Mouse (Mus musculus) stomach, embryonic 15.5 days (tissue): ENCODE results near the gene Nipsnap1. TPM values are rescaled to one million over a fixed set of nuclear protein-coding genes. Genes with fewer than 3 reads are reported as not detected.
A peak's percentile ranks its signal among the peaks of the same experiment; 100 is the strongest.

Experiments used
- ATAC-seq: fragments of 200-750 bp; cut with Nextera tagmentation; 2 replicates; pipeline ENCODE4 v1.8.0; 2017; ENCODE audit warnings: low read depth, moderate number of reproducible peaks, moderate TSS enrichment; ENCODE audit not compliant: insufficient read depth, low FRiP score
- H3K27ac ChIP-seq: fragments of 300-500 bp; sonication (generic); 2 replicates; pipeline ENCODE4 v1.5.1; 2015; ENCODE audit warnings: mild to moderate bottlenecking, inconsistent platforms
- H3K27me3 ChIP-seq: fragments of 300-500 bp; sonication (generic); replicated peaks from 2 replicates; pipeline ENCODE4 v1.6.1; 2015; ENCODE audit warnings: inconsistent platforms
- H3K36me3 ChIP-seq: fragments of 300-500 bp; sonication (generic); 2 replicates; pipeline ENCODE4 v1.6.1; 2015; ENCODE audit warnings: inconsistent platforms
- H3K4me1 ChIP-seq: fragments of 300-500 bp; sonication (generic); 2 replicates; pipeline ENCODE4 v1.6.1; 2015; ENCODE audit warnings: inconsistent platforms
- H3K4me2 ChIP-seq: fragments of 300-500 bp; sonication (generic); 2 replicates; pipeline ENCODE4 v1.6.1; 2015; ENCODE audit warnings: mild to moderate bottlenecking, inconsistent platforms
- H3K4me3 ChIP-seq: fragments of 300-500 bp; sonication (generic); replicated peaks from 2 replicates; pipeline ENCODE4 v1.5.1; 2015; ENCODE audit warnings: inconsistent platforms
- H3K9ac ChIP-seq: fragments of 300-500 bp; sonication (generic); 2 replicates; pipeline ENCODE4 v1.6.1; 2015; ENCODE audit warnings: inconsistent platforms
- H3K9me3 ChIP-seq: fragments of 300-500 bp; sonication (generic); 2 replicates; pipeline ENCODE4 v1.6.1; 2016; ENCODE audit warnings: inconsistent platforms
- WGBS: fragments of 180-500 bp; shearing (Covaris S2); methylation state at CpG from one replicate; pipeline ENCODE4 v1.1.7; 2015; 5-methylcytosine and 5-hydroxymethylcytosine counted together
- polyA plus RNA-seq: library from polyadenylated mRNA; unstranded; fragments of >200 nt; fragmentation: Nextera tagmentation; extraction: Ambion mirVana; gene quantifications from 2 replicates; pipeline ENCODE4 v1.2.1, GENCODE M21; 2015

Nipsnap1 gene
- polyA plus RNA-seq, 1 experiment from 2014 or later = 64.1 TPM

DNA sequence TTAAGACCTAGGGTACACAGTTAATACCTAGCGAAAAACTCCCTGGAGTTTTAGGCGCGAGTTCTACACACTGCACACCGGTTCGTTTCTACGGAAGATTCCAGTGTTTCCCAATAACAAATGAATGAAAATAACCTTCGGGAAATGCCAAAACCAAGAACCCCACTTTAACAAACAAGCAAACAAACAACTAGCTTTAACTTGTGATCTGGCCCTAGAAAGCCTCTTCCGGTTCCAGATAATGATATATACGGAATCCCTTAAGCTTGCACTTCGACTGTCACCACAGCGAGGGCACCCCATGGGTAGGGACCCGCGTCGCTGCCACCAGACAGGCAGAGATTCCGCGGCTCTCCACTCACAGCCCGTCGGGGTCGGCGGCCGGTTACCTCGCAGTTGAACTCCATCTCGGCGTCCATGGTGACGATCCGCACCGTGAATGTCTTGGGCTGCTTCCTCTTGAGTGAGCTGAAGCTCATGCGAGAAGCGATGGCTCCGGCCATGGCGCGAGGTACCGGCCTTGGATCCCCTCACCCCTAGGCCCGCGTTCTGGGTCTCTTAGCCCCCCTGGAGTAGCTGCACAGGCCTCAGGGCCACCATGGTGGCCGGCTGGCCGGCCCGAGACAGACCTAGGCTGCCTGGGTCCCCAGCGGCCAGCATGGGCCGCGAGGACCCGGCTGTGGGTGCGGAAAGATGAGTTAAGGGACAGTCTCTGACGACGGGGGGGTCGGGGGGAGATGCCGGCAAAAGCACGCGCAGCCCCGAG is 25.1 kb upstream of the Nipsnap1 start:
- no peaks in the 10 kb centered on the region for H3K36me3 ChIP-seq
- H3K4me1 ChIP-seq = peaks cover 4% of the 10 kb centered on the region
- H3K4me2 ChIP-seq = peak overlapping the region; percentile 58
- H3K9ac ChIP-seq = peak overlapping the region; percentile 96
- H3K27me3 ChIP-seq = no peaks in the 10 kb centered on the region
- under 1% methylated on average over 50 of the region's 50 CpGs for WGBS
- ATAC-seq = peak; percentile 3; the same call in 1 of the 2 replicates
- H3K4me3 ChIP-seq = peak overlapping the region; percentile 98
- no peaks in the 10 kb centered on the region for H3K9me3 ChIP-seq
- H3K27ac ChIP-seq = peak overlapping the region; percentile 80

DNA sequence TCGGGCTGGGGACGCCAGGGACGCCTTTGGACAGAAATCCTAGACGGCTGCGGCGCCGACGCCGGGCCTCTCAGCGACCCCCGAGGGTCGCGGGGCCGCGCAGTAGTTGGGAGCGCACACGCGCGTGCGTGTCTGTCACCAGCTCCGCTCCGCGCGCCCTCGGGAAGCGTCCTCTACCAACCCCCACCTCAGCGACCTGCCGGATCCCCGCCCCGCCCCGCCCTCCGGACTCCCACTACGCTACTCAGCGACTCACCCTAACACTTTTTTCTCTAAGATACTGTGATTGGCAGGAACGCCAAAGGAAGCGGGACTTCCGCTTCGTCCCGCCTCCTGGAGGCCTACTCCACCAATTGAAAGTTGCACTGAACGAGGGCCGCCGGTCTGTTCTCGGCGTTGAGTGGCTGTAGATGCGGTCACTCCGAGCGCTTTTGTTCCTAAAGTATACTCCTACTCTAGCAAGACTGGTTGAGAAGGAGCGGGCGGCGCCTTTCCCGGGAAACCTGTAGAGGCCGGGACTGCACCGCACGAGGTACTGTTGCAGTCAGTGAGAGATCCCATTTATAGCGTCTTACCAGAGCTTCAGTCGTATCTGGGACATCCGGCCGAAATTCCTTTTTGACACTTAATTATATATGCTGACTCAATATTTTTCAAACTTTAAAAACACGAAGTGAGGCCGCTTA is 24.4 kb upstream of the Nipsnap1 start, which contains the start of gene Nf2:
Gene Nf2, minus strand, starts transcription at position 279 of the 686 bp plus-strand sequence.
- H3K9me3 ChIP-seq = no peaks in the 10 kb centered on the region
- peak within 1 kb of the TSS; percentile 80 for H3K27ac ChIP-seq
- under 1% methylated on average over 60 of the region's 60 CpGs for WGBS
- H3K4me3 ChIP-seq = peak within 1 kb of the TSS; percentile 98
- H3K27me3 ChIP-seq = no peaks in the 10 kb centered on the region
- no peaks in the 10 kb centered on the region for H3K36me3 ChIP-seq
- peaks cover 4% of the 10 kb centered on the region for H3K4me1 ChIP-seq
- H3K9ac ChIP-seq = peak within 1 kb of the TSS; percentile 96
- ATAC-seq = peak; percentile 100
- H3K4me2 ChIP-seq = peak within 1 kb of the TSS; percentile 58

DNA sequence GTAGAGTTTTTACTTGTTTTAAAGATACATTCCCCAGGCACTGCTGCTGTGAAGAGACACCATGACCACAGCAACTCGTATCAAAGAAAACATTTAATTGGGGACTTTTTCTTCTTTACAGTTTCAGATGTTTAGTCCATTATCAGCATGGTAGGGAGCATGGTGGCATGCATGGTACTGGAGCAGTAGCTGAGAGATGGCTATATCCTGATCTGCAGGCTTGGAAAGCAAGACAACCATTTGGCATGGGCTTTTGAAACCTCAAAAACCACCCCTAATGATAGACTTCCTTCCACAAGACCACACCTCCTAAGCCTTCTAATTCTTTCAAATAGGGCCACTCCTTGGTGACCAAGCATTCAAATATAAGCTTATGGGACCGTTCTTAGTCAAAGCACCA is 23.3 kb upstream of the Nipsnap1 start:
- no peak overlapping the region for H3K9ac ChIP-seq
- H3K9me3 ChIP-seq = no peaks in the 10 kb centered on the region
- H3K4me1 ChIP-seq = peaks cover 4% of the 10 kb centered on the region
- H3K4me3 ChIP-seq = no peak overlapping the region
- no peaks in the 10 kb centered on the region for H3K27me3 ChIP-seq
- H3K36me3 ChIP-seq = no peaks in the 10 kb centered on the region
- H3K4me2 ChIP-seq = no peak overlapping the region
- WGBS = 91% methylated on average over 2 of the region's 2 CpGs
- no peak overlapping the region for H3K27ac ChIP-seq
- no peak for ATAC-seq

DNA sequence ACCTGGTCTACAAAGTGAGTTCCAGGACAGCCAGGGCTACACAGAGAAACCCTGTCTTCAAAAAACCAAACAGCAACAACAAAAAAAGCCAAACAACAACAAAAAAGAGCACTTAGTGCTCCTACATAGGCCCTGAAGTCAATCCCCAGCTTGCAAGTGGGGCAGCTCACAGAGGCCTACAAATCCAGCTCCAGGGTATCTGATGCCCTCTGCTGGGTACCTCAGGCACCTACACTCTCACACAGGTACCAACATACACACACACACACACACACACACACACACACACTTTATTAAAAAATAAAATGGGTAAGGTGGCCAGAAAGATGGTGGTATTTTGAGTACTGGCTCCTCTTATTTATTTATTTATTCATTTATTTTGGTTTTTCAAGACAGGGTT is 20.7 kb upstream of the Nipsnap1 start:
- Histone ChIP-seq H3K27me3 (no peaks in the 10 kb centered on the region), H3K4me3 (no peak overlapping the region), H3K9me3 (no peaks in the 10 kb centered on the region), H3K4me2 (no peak overlapping the region), H3K4me1 (no peaks in the 10 kb centered on the region), H3K27ac (no peak overlapping the region), H3K36me3 (no peaks in the 10 kb centered on the region), H3K9ac (no peak overlapping the region)
- no peak for ATAC-seq

DNA sequence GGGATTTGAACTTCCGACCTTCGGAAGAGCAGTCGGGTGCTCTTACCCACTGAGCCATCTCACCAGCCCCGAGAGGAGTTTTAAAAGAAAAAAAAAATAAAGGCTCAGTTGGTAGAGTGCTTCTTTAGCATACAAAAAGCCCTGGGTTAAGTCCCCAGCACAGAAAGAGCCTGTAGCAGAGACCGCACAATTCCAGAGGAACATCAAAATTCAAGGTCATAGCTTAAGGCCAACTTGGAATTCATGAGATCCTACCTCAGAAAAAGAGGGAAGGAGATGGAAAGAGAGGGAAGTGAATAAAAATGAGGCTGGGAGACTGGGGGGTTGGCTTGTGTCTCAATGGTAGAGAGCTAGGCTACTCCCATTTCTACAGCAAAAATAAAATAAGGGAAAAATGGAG is 19.6 kb upstream of the Nipsnap1 start:
- Histone ChIP-seq H3K4me1 (no peaks in the 10 kb centered on the region), H3K27ac (no peak overlapping the region), H3K4me2 (no peak overlapping the region), H3K36me3 (no peaks in the 10 kb centered on the region), H3K9ac (no peak overlapping the region), H3K4me3 (no peak overlapping the region), H3K27me3 (no peaks in the 10 kb centered on the region), H3K9me3 (no peaks in the 10 kb centered on the region)
- WGBS = 93% methylated on average over 5 of the region's 5 CpGs
- no peak for ATAC-seq

DNA sequence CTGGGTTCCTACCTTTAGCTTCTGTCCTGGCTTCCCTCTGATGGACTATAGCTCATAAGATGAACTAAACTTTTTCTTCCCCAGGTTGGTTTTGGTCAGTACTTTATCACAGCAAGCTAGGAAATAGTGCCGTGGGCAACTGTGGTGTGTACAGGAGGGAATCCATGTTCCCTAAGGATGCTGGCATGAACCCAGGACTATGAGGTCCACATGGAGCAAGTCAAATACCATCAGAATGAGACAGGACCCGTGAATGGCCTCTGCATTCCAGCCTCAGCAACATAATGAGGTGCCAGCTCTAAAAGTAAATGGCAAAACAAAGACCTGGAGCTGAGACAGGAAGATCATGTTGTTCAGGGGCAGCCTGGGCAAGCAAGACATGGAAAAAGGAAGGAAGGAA is 15.3 kb upstream of the Nipsnap1 start:
- no peak overlapping the region for H3K4me3 ChIP-seq
- no peaks in the 10 kb centered on the region for H3K27me3 ChIP-seq
- no peaks in the 10 kb centered on the region for H3K36me3 ChIP-seq
- no peak overlapping the region for H3K4me2 ChIP-seq
- no peak overlapping the region for H3K9ac ChIP-seq
- WGBS = 52% methylated on average over 2 of the region's 2 CpGs
- no peak for ATAC-seq
- no peak overlapping the region for H3K27ac ChIP-seq
- no peaks in the 10 kb centered on the region for H3K9me3 ChIP-seq
- H3K4me1 ChIP-seq = no peaks in the 10 kb centered on the region

DNA sequence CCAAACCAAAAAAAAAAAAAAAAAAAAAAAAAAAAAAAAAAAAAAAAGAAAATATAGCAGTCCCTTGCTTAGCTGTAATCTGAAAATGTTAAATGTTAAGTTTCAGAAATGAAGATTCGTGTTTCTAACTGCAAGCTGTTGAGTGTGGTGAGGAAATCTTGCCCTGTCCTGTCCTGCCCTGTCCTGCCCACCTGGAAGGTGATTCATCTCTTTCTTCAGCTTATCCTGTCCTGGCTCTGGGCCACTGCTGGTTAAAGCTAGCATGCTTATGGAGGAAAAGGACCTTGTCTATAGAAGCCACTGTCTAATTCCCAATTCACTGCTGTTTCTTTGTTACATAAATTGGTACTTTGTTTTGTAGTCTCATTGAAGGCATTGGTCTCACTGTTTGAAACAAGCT is 12.8 kb upstream of the Nipsnap1 start:
- Histone ChIP-seq H3K4me2 (no peak overlapping the region), H3K4me3 (no peak overlapping the region), H3K9ac (no peak overlapping the region), H3K4me1 (no peaks in the 10 kb centered on the region), H3K27me3 (no peaks in the 10 kb centered on the region), H3K36me3 (no peaks in the 10 kb centered on the region), H3K27ac (no peak overlapping the region), H3K9me3 (no peaks in the 10 kb centered on the region)
- no peak for ATAC-seq
- WGBS = 58% methylated on average over 1 of the region's 1 CpGs

DNA sequence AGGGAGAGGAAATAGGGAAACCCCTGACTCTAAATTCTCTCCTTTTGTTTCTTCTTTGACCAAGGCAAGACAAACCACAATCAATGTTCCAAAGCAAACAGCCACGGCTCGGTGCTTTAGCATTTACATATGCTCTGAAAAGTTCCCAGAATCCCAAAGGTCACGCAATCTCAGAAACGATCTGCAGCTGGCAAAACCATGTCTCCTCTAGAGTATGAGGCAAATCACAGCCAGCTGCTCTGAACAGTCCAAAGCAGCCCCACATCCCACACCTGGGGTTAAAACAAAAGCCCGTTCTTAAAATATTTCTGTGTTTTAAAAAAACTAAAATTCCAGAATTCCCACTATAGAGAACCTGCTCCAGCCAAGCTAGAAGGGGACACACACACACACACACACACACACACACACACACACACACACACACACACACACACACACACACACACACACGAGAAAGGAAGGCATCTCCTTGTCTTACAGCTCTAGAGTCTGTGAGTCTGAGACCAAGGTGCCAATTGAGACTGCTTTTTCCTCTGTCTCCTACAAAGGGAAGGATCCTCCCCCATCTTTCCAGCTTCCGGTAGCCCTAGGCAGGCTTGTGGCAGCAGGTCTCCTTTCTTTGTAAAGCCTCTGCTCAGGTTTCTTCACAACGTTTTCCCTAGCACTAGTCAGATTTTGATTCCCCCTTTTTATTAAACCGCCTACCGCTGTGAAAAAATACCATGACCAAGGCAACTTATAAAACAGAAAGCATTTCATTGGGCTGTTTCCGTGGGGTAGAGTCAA is 11.7 kb upstream of the Nipsnap1 start:
- Histone ChIP-seq H3K27me3 (no peaks in the 10 kb centered on the region), H3K4me3 (no peak overlapping the region), H3K36me3 (no peaks in the 10 kb centered on the region), H3K4me2 (no peak overlapping the region), H3K27ac (no peak overlapping the region), H3K9ac (no peak overlapping the region), H3K9me3 (no peaks in the 10 kb centered on the region), H3K4me1 (no peaks in the 10 kb centered on the region)
- WGBS = 46% methylated on average over 11 of the region's 11 CpGs
- ATAC-seq = no peak

DNA sequence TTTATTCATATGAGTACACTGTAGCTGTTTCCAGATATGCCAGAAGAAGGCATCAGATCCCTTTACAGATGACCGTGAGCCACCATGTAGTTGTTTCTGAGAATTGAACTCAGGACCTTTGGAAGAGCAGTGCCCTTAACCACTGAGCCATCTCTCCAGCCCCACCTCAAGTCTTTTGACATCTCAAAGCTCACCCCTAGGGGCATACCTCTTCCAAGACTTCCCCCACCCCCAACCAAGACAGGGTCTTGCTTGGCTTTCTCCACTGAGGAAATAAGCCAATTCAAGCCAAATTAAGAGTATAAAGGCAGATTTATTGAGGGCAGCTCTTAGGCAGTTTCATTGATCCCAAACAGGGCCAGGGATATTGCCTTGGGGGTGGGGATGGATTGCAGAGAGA is 11.0 kb upstream of the Nipsnap1 start:
- ATAC-seq = no peak
- H3K9ac ChIP-seq = no peak overlapping the region
- no peaks in the 10 kb centered on the region for H3K36me3 ChIP-seq
- no peak overlapping the region for H3K4me2 ChIP-seq
- no peaks in the 10 kb centered on the region for H3K4me1 ChIP-seq
- no peak overlapping the region for H3K4me3 ChIP-seq
- WGBS = 92% methylated on average over 1 of the region's 1 CpGs
- no peak overlapping the region for H3K27ac ChIP-seq
- H3K27me3 ChIP-seq = no peaks in the 10 kb centered on the region
- H3K9me3 ChIP-seq = no peaks in the 10 kb centered on the region

DNA sequence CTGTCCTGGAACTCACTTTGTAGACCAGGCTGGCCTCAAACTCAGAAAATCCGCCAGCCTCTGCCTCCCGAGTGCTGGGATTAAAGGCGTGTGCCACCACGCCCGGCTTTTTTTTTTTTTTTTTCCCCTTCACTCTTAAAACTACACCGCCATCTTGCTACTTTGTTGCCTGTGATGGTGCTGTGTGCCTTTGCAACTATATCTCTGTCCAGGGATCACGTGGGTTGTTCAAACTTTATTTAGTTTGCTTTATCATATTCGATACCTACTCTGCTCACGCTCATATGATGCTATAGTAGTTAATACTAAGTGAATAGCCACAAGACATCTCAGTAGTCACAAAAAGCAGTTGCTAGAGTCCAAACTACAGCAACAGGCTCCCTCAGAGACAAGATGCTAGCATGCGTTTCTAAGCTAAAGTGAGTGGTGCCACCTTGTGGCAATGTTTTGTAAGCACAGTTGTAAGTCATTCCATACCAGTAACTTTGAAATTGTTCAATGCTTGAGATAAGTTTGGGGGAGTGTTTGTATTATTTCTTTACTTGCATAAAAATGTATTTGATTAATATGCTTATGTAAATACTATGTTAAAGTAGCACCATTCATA is 8.0 kb upstream of the Nipsnap1 start:
- Histone ChIP-seq H3K9ac (no peak overlapping the region), H3K4me3 (no peak overlapping the region), H3K27ac (no peak overlapping the region), H3K36me3 (no peaks in the 10 kb centered on the region), H3K27me3 (no peaks in the 10 kb centered on the region), H3K9me3 (no peaks in the 10 kb centered on the region), H3K4me1 (no peaks in the 10 kb centered on the region), H3K4me2 (no peak overlapping the region)
- 31% methylated on average over 10 of the region's 10 CpGs for WGBS
- no peak for ATAC-seq

DNA sequence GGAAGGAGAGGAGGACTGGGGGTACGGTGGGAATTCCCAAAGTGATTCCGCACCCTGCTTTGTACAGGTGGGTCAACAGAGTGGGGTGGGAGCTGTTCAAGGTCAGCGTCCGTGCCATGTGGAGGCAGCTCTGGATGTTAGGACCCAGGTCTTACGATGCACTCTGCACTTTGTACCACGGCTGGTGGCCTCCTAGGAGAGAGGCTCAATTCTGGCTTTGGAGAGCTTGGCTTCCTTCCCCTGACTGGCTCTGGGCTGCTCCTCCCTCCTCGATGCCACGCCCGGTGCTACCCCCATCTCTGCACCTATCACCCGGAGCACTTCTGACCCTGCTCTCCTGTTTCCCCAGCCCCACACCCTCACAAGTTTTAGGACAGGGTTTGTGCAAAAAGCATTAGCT is 800 bp downstream of the Nipsnap1 start:
- H3K4me3 ChIP-seq = peak overlapping the region; percentile 70
- peaks cover 6% of the 10 kb centered on the region; the same call in 1 of the 2 replicates for H3K4me1 ChIP-seq
- WGBS = 3% methylated on average over 10 of the region's 10 CpGs
- H3K9ac ChIP-seq = peak overlapping the region; percentile 48; the same call in 1 of the 2 replicates
- H3K4me2 ChIP-seq = peak overlapping the region; percentile 78
- no peaks in the 10 kb centered on the region for H3K36me3 ChIP-seq
- no peaks in the 10 kb centered on the region for H3K9me3 ChIP-seq
- peak; percentile 69; the same call in 1 of the 2 replicates for ATAC-seq
- H3K27me3 ChIP-seq = no peaks in the 10 kb centered on the region
- 0 out of 2 replicates have a peak overlapping the region, but pooled peaks have one; percentile 14 for H3K27ac ChIP-seq
